Mouse (Mus musculus) bone marrow, adult 2 months (tissue): ENCODE data around the gene Hrh3.

Experiments
- CTCF ChIP-seq: fragments of 200-500 bp; IDR thresholded peaks from 2 replicates; pipeline ENCODE4 v1.5.1; 2011; ENCODE audit warnings: low read length, control low read depth; ENCODE audit not compliant: control insufficient read depth, insufficient read depth
- POLR2A ChIP-seq: fragments of 200-500 bp; IDR thresholded peaks from 2 replicates; pipeline ENCODE4 v1.6.1; 2011; ENCODE audit warnings: low read depth, mild to moderate bottlenecking, control low read depth, low read length, borderline replicate concordance; ENCODE audit not compliant: control insufficient read depth

DNA sequence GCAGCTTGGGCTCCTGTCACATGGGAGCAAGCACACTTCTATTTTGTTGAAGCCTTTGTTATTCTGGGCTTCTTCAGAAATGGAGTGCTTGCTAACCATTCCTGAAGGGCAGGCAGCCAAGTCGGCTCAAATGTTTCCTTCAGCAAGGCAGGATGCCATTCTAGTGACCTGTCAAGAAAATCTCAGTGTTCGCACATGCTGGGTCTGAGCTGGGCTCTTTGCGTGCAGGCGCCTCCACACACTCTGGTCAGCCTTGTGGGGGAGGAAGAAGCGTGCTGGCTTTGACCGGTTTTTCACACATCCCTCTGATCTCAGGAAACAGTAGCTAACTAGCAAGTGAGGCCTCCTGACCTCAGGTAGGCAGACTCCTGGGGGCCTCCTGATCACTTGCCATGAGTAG lies 11.0 kb upstream of the Hrh3 start:
- TF ChIP-seq CTCF (no peak), POLR2A (no peak)
